Mouse (Mus musculus) liver, embryonic 13.5 days (tissue): ENCODE data around the gene Gm49392. TPM values are rescaled to one million over a fixed set of nuclear protein-coding genes. Genes with fewer than 3 reads are reported as not detected.
"Not testable (repeated sequence)": the region's sequence is repeated elsewhere in the genome, so short reads cannot be mapped to it uniquely, and the experiment has no call there.

Experiments
- ATAC-seq: fragments of 200-750 bp; cut with Nextera tagmentation; 2 replicates; pipeline ENCODE4 v1.8.0; 2017; ENCODE audit warnings: low read depth, mild to moderate bottlenecking, moderate number of reproducible peaks, moderate library complexity
- DNase-seq: peaks from one replicate; pipeline ENCODE4 v3.0.0; 2022
- H3K27ac ChIP-seq: fragments of 300-500 bp; sonication (generic); 2 replicates; pipeline ENCODE4 v1.5.1; 2015; ENCODE audit warnings: moderate library complexity, mild to moderate bottlenecking, inconsistent platforms
- H3K27me3 ChIP-seq: fragments of 300-500 bp; sonication (generic); 2 replicates; pipeline ENCODE4 v1.6.1; 2015; ENCODE audit warnings: mild to moderate bottlenecking, inconsistent platforms
- H3K36me3 ChIP-seq: fragments of 300-500 bp; sonication (generic); 2 replicates; pipeline ENCODE4 v1.6.1; 2015; ENCODE audit warnings: mild to moderate bottlenecking, inconsistent platforms
- H3K4me1 ChIP-seq: fragments of 300-500 bp; sonication (generic); replicated peaks from 2 replicates; pipeline ENCODE4 v1.6.1; 2015; ENCODE audit warnings: inconsistent platforms
- H3K4me2 ChIP-seq: fragments of 300-500 bp; sonication (generic); 2 replicates; pipeline ENCODE4 v1.6.1; 2015; ENCODE audit warnings: inconsistent platforms, mild to moderate bottlenecking, moderate library complexity
- H3K4me3 ChIP-seq: fragments of 300-500 bp; sonication (generic); replicated peaks from 2 replicates; pipeline ENCODE4 v1.5.1; 2015; ENCODE audit warnings: mild to moderate bottlenecking, inconsistent platforms
- H3K9ac ChIP-seq: fragments of 300-500 bp; sonication (generic); 2 replicates; pipeline ENCODE4 v1.6.1; 2015; ENCODE audit warnings: mild to moderate bottlenecking, inconsistent platforms
- H3K9me3 ChIP-seq: fragments of 300-500 bp; sonication (generic); replicated peaks from 2 replicates; pipeline ENCODE4 v1.6.1; 2016; ENCODE audit warnings: inconsistent platforms
- WGBS: fragments of 180-500 bp; shearing (Covaris S2); methylation state at CpG from one replicate; pipeline ENCODE4 v1.1.7; 2015; ENCODE audit not compliant: insufficient replicate concordance; 5-methylcytosine and 5-hydroxymethylcytosine counted together
- polyA plus RNA-seq: library from polyadenylated mRNA; unstranded; fragments of >200 nt; fragmentation: Nextera tagmentation; extraction: Ambion mirVana; gene quantifications from 2 replicates; pipeline ENCODE4 v1.2.1, GENCODE M21; 2015

Gene Gm49392
- polyA plus RNA-seq = 0.14 and 0.16 TPM in 2 replicates

DNA sequence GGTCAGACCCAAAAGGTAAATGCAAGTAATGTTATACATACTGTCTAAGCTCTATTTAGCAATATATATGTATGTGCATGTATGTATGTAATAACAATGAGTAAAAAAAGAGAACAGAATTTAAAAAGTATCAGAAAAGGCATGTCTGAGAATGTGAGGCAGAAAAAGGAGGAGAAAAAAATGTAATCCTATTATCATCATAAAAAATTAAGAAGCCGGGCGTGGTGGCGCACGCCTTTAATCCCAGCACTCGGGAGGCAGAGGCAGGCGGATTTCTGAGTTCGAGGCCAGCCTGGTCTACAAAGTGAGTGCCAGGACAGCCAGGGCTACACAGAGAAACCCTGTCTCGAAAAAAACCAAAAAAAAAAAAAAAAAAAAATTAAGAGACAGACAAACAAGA lies at the start of gene Gm49392:
TSS of gene Gm49392 (minus strand) at position 101 of the 400 bp plus-strand sequence.
- not testable (repeated sequence) for H3K4me2 ChIP-seq, ATAC-seq, H3K9me3 ChIP-seq, H3K36me3 ChIP-seq, H3K27me3 ChIP-seq, H3K9ac ChIP-seq, DNase-seq, H3K4me1 ChIP-seq, H3K4me3 ChIP-seq
- peak within 1 kb of the TSS; percentile 13; the same call in 1 of the 2 replicates for H3K27ac ChIP-seq
- WGBS = 75% methylated on average over 8 of the region's 8 CpGs

DNA sequence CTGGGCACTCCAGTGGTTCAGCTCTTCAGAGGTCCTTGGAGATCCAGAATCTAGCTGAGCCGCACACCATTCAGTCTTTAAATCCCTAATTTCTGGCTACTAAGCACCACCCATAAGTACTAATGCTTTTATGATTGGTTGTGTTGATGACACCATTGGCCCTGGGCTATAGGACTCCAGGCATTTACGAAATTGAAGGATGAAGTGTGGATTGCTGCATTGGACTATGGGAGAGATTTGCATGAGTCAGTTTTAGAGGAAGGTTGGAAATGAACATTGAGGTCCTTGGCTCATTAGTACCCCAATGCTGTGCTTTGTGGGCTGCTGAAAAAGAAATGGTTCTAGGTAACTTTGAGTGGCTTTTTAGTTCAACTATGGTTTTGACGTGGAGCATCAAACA lies 45.2 kb upstream of the Gm49392 start, which contains the start of gene Tpbpa:
TSS of gene Tpbpa (minus strand) at position 101 of the 400 bp plus-strand sequence.
- not testable (repeated sequence) for H3K4me3 ChIP-seq, H3K4me2 ChIP-seq, H3K4me1 ChIP-seq, DNase-seq, H3K27ac ChIP-seq, H3K36me3 ChIP-seq, H3K9ac ChIP-seq, ATAC-seq, H3K27me3 ChIP-seq, H3K9me3 ChIP-seq
- 60% methylated on average over 3 of the region's 3 CpGs for WGBS

DNA sequence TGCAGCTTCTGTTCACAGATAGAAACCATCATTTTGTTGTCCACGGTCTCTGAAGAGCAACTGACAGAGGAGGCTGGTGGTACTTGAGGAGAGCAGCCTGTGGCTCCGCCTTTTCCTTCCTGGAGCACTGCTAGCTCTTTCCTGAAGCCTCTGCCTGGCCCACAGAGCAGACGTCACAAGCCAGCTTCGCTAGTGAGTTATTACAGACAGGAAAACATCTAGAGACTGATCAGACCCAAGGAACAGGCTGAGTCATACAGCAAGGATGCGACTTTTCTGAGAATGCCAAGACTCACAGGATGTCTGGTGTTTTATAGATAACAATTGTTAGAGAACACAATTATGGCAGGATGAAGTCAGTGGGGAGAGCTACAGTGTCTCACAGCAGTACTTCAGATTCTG lies 39.8 kb upstream of the Gm49392 start, which contains the start of the genes Gm49391 and Ctla2a:
TSS of gene Gm49391 (minus strand) at position 72 of the 402 bp plus-strand sequence.
TSS of gene Ctla2a (minus strand) at position 126 of the 402 bp plus-strand sequence.
- Histone ChIP-seq H3K27ac (no peak within 1 kb of the TSS), H3K36me3 (no peaks in the 10 kb centered on the region), H3K4me1 (no peaks in the 10 kb centered on the region), H3K4me2 (no peak within 1 kb of the TSS), H3K9me3 (no peaks in the 10 kb centered on the region), H3K9ac (no peak within 1 kb of the TSS), H3K27me3 (no peaks in the 10 kb centered on the region), H3K4me3 (no peak within 1 kb of the TSS)
- ATAC-seq (peak; percentile 87), DNase-seq (peak; percentile 18)
- WGBS = 13% methylated on average over 5 of the region's 5 CpGs

DNA sequence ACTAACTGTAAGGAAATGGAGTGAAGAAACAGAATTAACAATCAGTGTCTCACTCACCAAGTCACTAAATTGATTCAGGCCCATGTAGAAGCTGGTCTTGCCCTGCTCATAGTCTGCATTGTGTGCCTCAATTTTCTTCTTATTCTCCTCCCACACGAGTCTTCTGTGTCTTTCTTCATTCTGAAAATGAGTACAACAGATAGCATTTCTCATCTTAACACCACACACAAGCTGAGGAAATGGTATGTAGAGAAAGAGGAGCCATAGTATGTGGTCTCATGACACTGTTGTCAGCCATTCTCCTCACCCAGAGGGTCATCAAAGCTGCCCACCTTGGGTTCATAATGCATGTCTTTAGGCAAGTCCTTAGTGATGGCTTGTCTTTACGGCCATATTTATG lies 38.8 kb upstream of the Gm49392 start, which contains the start of gene Gm49393:
TSS of gene Gm49393 (minus strand) at position 101 of the 400 bp plus-strand sequence.
- not testable (repeated sequence) for H3K9ac ChIP-seq, H3K4me3 ChIP-seq, H3K27ac ChIP-seq, H3K4me2 ChIP-seq, DNase-seq, H3K4me1 ChIP-seq, ATAC-seq, H3K9me3 ChIP-seq, H3K27me3 ChIP-seq, H3K36me3 ChIP-seq
- 45% methylated on average over 2 of the region's 2 CpGs for WGBS

DNA sequence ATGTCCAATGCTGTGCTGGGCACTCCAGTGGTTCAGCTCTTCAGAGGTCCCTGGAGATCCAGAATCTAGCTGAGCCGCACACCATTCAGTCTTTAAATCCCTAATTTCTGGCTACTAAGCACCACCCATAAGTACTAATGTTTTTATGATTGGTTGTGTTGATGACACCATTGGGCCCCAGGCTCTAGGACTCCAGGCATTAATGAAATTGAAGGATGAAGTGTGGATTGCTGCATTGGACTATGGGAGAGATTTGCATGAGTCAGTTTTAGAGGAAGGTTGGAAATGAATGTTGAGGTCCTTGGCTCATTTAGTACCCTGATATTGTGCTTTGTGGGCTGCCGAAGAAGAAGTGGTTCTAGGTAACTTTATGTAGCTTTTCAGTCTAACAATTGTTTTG lies 8.1 kb upstream of the Gm49392 start, which contains the start of gene Tpbpb:
TSS of gene Tpbpb (minus strand) at position 101 of the 400 bp plus-strand sequence.
- not testable (repeated sequence) for H3K4me3 ChIP-seq, DNase-seq, ATAC-seq, H3K9ac ChIP-seq, H3K4me1 ChIP-seq, H3K27ac ChIP-seq, H3K36me3 ChIP-seq, H3K4me2 ChIP-seq, H3K27me3 ChIP-seq, H3K9me3 ChIP-seq
- WGBS = 49% methylated on average over 2 of the region's 2 CpGs

DNA sequence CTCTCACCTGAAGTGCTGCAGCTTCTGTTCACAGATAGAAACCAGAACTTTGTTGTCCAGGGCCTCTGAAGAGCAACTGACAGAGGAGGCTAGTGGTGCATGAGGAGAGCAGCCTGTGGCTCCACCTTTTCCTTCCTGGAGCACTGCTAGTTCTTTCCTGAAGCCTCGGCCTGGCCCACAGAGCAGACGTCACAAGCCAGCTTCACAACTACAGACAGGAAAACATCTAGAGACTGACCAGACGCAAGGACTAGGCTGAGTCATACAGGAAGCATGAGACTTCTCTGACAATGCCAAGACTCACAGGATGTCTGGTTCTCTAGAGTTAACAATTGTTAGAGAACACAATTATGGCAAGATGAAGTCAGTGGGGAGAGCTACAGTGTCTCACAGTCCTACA lies 634 bp upstream of the Gm49392 start, which contains the start of gene Ctla2b:
TSS of gene Ctla2b (minus strand) at position 120 of the 400 bp plus-strand sequence.
- H3K9me3 ChIP-seq = no peaks in the 10 kb centered on the region
- no peak within 1 kb of the TSS for H3K4me3 ChIP-seq
- no peaks in the 10 kb centered on the region for H3K4me1 ChIP-seq
- ATAC-seq = peak; percentile 86
- peak within 1 kb of the TSS; percentile 13; the same call in 1 of the 2 replicates for H3K27ac ChIP-seq
- no peaks in the 10 kb centered on the region for H3K27me3 ChIP-seq
- peak; percentile 9 for DNase-seq
- H3K9ac ChIP-seq = no peak within 1 kb of the TSS
- H3K36me3 ChIP-seq = no peaks in the 10 kb centered on the region
- WGBS = 12% methylated on average over 3 of the region's 3 CpGs
- no peak within 1 kb of the TSS for H3K4me2 ChIP-seq

DNA sequence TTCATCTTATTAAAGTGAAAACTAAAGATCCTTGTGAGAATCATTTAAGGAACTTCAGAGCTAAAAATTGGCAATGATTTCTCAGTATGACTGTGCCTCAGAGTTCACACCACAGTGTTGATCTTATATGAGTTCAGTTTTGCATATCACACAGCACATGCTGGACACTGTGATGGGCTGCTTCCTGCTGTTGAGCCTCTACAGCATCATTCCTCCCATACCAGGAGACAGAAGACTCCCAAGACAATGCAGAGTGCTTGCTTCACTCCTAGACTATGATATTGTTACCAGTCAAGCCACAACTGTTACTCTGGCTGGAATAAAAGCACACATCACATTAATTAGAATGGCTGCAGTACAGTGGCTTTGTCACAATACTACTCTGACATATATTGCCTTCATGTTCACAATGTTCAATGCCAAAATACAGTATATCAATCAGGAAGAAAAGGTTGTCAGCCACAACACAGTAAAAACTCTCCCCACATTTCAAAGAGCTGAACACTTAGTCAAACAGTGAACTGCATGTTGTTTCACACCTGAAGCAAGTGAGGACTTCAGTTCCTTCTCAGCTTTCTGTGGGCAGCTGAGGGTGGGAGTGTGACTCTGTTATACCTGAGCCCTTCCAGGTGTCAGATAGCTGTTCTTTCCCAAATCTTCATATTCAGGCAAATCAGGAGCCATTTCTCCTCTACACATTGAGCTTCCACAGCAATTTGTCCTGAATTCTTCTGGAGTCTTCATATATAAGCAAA lies 1.1 kb downstream of the Gm49392 start:
- H3K4me3 ChIP-seq = no peak overlapping the region
- H3K27me3 ChIP-seq = no peaks in the 10 kb centered on the region
- ATAC-seq (no peak), DNase-seq (no peak)
- no peak overlapping the region for H3K9ac ChIP-seq
- no peaks in the 10 kb centered on the region for H3K9me3 ChIP-seq
- no peaks in the 10 kb centered on the region for H3K36me3 ChIP-seq
- H3K4me2 ChIP-seq = no peak overlapping the region
- H3K4me1 ChIP-seq = no peaks in the 10 kb centered on the region
- H3K27ac ChIP-seq = no peak overlapping the region

DNA sequence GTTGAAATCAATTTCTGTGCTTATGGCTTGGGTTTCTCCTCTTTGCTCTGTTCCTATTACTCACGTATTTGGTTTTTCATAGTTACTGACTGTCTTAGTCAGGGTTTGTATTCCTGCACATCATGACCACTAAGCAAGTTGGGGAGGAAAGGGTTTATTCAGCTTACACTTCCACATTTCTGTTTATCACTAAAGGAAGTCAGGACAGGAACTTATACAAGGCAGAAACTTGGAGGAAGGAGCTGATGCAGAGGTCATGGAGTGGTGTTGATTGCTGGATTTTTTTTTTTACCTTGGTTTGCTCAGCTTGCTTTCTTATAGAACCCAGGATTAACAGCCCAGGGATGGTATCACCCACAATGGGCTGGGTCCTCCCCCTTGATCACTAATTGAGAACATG lies 4.4 kb downstream of the Gm49392 start:
- no peak for DNase-seq
- ATAC-seq = no peak

GRCm38 (mm10) chr13:60864281-60864680 lies 32.4 kb downstream of the Gm49392 start, which contains the start of gene 4930486L24Rik:
Gene 4930486L24Rik (minus strand): TSS chr13:60864475.
- no peaks in the 10 kb centered on the region for H3K4me1 ChIP-seq
- no peak within 1 kb of the TSS for H3K9ac ChIP-seq
- H3K4me2 ChIP-seq = no peak within 1 kb of the TSS
- H3K36me3 ChIP-seq = no peaks in the 10 kb centered on the region
- WGBS = 52% methylated on average over 1 of the region's 1 CpGs
- no peak within 1 kb of the TSS for H3K27ac ChIP-seq
- ATAC-seq = no peak
- H3K4me3 ChIP-seq = no peak within 1 kb of the TSS
- no peaks in the 10 kb centered on the region for H3K9me3 ChIP-seq
- H3K27me3 ChIP-seq = no peaks in the 10 kb centered on the region
- no peak for DNase-seq

More for the DNA sequence above, 4.4 kb downstream of the Gm49392 start:
- no peak overlapping the region for H3K9ac ChIP-seq
- H3K4me1 ChIP-seq = no peaks in the 10 kb centered on the region
- H3K36me3 ChIP-seq = no peaks in the 10 kb centered on the region
- H3K9me3 ChIP-seq = no peaks in the 10 kb centered on the region
- H3K4me2 ChIP-seq = no peak overlapping the region
- no peak overlapping the region for H3K27ac ChIP-seq
- H3K27me3 ChIP-seq = no peaks in the 10 kb centered on the region
- no peak overlapping the region for H3K4me3 ChIP-seq
- WGBS = 28% methylated on average over 1 of the region's 1 CpGs

- no peak for DNase-seq
- Histone ChIP-seq H3K27ac (no peak overlapping the region), H3K9ac (no peak overlapping the region), H3K4me3 (no peak overlapping the region), H3K4me1 (no peaks in the 10 kb centered on the region), H3K27me3 (no peaks in the 10 kb centered on the region), H3K4me2 (no peak overlapping the region), H3K9me3 (no peaks in the 10 kb centered on the region), H3K36me3 (no peaks in the 10 kb centered on the region)
- WGBS = 48% methylated on average over 4 of the region's 4 CpGs
- ATAC-seq = no peak
These were observed 48.2 kb downstream of the Gm49392 start for GRCm38 (mm10) chr13:60848241-60849120.

DNA sequence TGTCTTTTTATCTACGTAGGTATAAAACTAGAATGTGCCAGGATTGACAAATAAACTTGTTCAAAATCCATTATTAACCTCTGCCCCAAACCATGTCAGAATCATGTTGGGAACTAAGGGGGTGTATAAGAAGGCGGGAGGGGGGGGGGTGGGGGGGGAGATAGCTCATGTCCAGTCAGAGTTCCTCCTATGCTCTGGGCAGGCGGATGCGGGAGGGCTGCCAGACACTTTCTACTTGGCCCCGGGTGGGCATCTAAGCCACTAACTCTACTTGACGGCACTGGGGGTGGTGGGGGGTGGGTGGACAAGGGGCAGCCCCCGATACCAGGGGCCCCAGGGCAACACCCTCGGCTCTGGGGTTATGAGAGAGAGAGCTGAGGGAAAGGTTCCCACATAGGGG lies 53.5 kb downstream of the Gm49392 start:
- Histone ChIP-seq H3K9me3 (no peaks in the 10 kb centered on the region), H3K4me3 (no peak overlapping the region), H3K4me2 (no peak overlapping the region), H3K27me3 (no peaks in the 10 kb centered on the region), H3K9ac (no peak overlapping the region), H3K36me3 (no peaks in the 10 kb centered on the region), H3K4me1 (no peaks in the 10 kb centered on the region), H3K27ac (no peak overlapping the region)
- DNase-seq (no peak), ATAC-seq (no peak)
- 66% methylated on average over 8 of the region's 8 CpGs for WGBS
